Mouse (Mus musculus) liver, embryonic 11.5 days (tissue): Measurements from ENCODE around the gene Apobec3. TPM values are rescaled to one million over a fixed set of nuclear protein-coding genes. Genes with fewer than 3 reads are reported as not detected.
A peak's percentile ranks its signal among the peaks of the same experiment; 100 is the strongest.

Experiments used
- ATAC-seq: fragments of 200-750 bp; cut with Nextera tagmentation; replicated peaks from 2 replicates; pipeline ENCODE4 v1.8.0; 2017; ENCODE audit warnings: moderate number of reproducible peaks, mild to moderate bottlenecking, moderate TSS enrichment, moderate library complexity; ENCODE audit not compliant: low FRiP score
- DNase-seq: peaks from one replicate; pipeline ENCODE4 v3.0.0-alpha.2; 2017; ENCODE audit warnings: low spot score
- H3K27ac ChIP-seq: fragments of 300-500 bp; sonication (generic); 2 replicates; pipeline ENCODE4 v1.5.1; 2014; ENCODE audit warnings: mild to moderate bottlenecking, low read depth, low read length, control low read depth
- H3K27me3 ChIP-seq: fragments of 300-500 bp; sonication (generic); replicated peaks from 2 replicates; pipeline ENCODE4 v1.6.1; 2014; ENCODE audit warnings: low read length, mixed read lengths; ENCODE audit not compliant: control insufficient read depth, insufficient read depth
- H3K36me3 ChIP-seq: fragments of 300-500 bp; sonication (generic); 2 replicates; pipeline ENCODE4 v1.6.1; 2014; ENCODE audit warnings: mild to moderate bottlenecking, low read length, moderate library complexity, mixed read lengths; ENCODE audit not compliant: control insufficient read depth, insufficient read depth
- H3K4me1 ChIP-seq: fragments of 300-500 bp; sonication (generic); replicated peaks from 2 replicates; pipeline ENCODE4 v1.6.1; 2014; ENCODE audit warnings: low read length, mixed read lengths; ENCODE audit not compliant: control insufficient read depth, insufficient read depth
- H3K4me2 ChIP-seq: fragments of 300-500 bp; sonication (generic); 2 replicates; pipeline ENCODE4 v1.6.1; 2014; ENCODE audit warnings: mild to moderate bottlenecking, control low read depth, moderate library complexity
- H3K4me3 ChIP-seq: fragments of 300-500 bp; sonication (generic); 2 replicates; pipeline ENCODE4 v1.5.1; 2014; ENCODE audit warnings: low read depth, low read length, control low read depth
- H3K9ac ChIP-seq: fragments of 300-500 bp; sonication (generic); 2 replicates; pipeline ENCODE4 v1.6.1; 2014; ENCODE audit warnings: low read depth, low read length, control low read depth
- H3K9me3 ChIP-seq: fragments of 300-500 bp; sonication (generic); 2 replicates; pipeline ENCODE4 v1.6.1; 2016; ENCODE audit warnings: low read length, inconsistent platforms, mixed read lengths; ENCODE audit not compliant: control insufficient read depth
- WGBS: fragments of 180-500 bp; shearing (Covaris S2); extraction: QIAGEN DNeasy Blood & Tissue Kit; methylation state at CpG from one replicate; pipeline ENCODE4 v1.1.7; 2014; 5-methylcytosine and 5-hydroxymethylcytosine counted together
- polyA plus RNA-seq: library from polyadenylated mRNA; unstranded; fragments of >200 nt; fragmentation: Nextera tagmentation; extraction: Ambion mirVana; gene quantifications from 2 replicates; pipeline ENCODE4 v1.2.1, GENCODE M21; 2014

Apobec3 gene
- polyA plus RNA-seq, 1 experiment from 2014 or later, result 72.8 TPM

DNA sequence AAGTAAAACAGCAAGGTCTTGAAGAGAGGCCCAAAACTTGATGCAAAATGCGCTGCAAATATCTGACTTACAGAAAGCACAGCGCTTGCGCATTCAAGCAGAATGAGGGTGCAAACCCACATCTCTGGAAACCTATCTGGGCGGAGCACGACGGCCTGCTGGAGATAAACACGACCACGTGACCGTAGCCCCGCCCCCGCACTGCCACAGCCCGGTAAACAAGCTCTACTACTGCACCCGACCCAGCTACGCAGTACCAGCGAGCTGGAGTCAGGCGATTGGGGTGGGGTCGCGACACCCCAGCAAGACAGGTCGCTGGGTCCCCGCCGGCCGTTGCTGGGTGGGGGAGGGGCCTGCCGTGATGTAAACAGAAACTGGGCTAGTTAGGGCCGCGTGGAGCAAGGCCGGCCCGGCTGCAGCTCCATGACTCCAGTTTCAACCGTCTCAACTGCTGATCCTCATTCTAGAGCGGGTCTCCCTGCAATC lies 36.2 kb downstream of the Apobec3 start:
- Histone ChIP-seq H3K9me3 (no peaks in the 10 kb centered on the region), H3K27ac (peak overlapping the region; percentile 89), H3K36me3 (no peaks in the 10 kb centered on the region), H3K4me3 (peak overlapping the region; percentile 56), H3K27me3 (peaks cover 10% of the 10 kb centered on the region), H3K4me2 (peak overlapping the region; percentile 69), H3K9ac (peak overlapping the region; percentile 73), H3K4me1 (peaks cover 15% of the 10 kb centered on the region)
- ATAC-seq (peak; percentile 92), DNase-seq (peak; percentile 94)
- WGBS, result under 1% methylated on average over 29 of the region's 29 CpGs

DNA sequence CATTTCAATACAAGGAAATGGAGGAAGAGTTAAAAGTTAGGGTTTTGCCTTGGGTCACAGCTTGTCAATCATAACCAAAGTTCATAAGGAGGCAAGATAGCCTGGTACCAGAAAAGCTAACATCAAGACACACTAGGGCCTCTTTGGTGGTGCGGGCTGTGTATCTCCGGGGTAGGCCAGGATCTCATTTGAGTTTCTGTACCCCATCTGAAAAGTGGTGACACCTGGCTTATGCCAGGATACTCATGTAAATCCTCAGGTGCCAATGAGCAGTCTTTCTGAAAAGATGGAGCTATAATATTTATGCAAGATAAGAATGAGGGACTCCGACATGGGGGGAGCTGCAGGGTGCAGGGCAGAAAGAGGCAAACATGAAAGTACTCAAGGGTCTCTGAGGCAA lies 36.9 kb downstream of the Apobec3 start:
- Histone ChIP-seq H3K9me3 (no peaks in the 10 kb centered on the region), H3K27me3 (peaks cover 17% of the 10 kb centered on the region), H3K4me3 (peak overlapping the region; percentile 56), H3K4me2 (peak overlapping the region; percentile 69), H3K9ac (peak overlapping the region; percentile 73), H3K36me3 (no peaks in the 10 kb centered on the region), H3K27ac (peak overlapping the region; percentile 89), H3K4me1 (peaks cover 15% of the 10 kb centered on the region)
- 86% methylated on average over 3 of the region's 3 CpGs for WGBS
- no peak for DNase-seq
- no peak for ATAC-seq

DNA sequence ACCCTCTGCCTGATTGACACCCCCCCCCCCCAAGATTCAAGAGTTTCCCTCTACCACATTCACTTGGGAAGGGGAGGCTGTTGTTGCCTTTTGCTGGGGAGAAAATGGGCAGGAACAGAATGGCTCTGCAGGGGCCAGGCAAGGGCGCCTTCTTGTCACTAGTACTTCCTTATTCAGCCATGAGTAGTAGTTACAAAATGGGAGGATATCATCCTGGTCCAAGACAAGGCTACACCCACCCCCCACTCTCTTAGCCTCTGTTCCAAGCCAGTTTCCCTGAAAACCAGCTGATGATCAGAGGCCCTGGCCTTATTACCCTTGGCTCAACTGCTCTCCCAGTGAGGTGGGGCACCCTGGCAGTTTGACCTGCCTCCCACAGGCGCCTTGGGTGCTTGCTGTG lies 37.3 kb downstream of the Apobec3 start:
- Histone ChIP-seq H3K4me1 (peaks cover 18% of the 10 kb centered on the region), H3K4me3 (no peak overlapping the region), H3K27ac (peak overlapping the region; percentile 89), H3K9ac (peak overlapping the region; percentile 73; the same call in 1 of the 2 replicates), H3K9me3 (no peaks in the 10 kb centered on the region), H3K27me3 (peaks cover 21% of the 10 kb centered on the region), H3K36me3 (no peaks in the 10 kb centered on the region), H3K4me2 (peak overlapping the region; percentile 69; the same call in 1 of the 2 replicates)
- WGBS, result 72% methylated on average over 2 of the region's 2 CpGs
- no peak for DNase-seq
- no peak for ATAC-seq

DNA sequence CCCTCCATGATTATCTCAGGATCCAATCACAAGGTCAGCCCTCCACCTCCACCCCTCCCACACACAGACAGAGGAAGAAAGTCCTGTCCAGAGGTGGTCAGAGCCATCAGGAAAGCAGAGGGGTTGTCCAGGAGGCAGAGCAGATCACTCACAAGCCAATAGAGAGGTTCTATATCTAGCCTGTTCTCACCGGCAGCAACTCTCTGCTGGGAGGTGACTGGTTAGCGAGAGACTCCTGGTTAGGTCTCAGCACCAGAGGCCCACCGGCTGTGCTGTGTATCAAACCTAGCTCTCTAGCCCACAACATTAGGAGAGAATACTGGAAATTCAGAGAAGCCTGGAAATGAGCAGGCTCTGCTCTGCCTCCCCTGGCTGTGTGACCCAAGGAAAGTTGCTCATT lies 38.3 kb downstream of the Apobec3 start:
- peaks cover 19% of the 10 kb centered on the region for H3K4me1 ChIP-seq
- H3K4me2 ChIP-seq, result no peak overlapping the region
- H3K36me3 ChIP-seq, result no peaks in the 10 kb centered on the region
- H3K27ac ChIP-seq, result no peak overlapping the region
- DNase-seq, result no peak
- no peaks in the 10 kb centered on the region for H3K9me3 ChIP-seq
- peaks cover 31% of the 10 kb centered on the region for H3K27me3 ChIP-seq
- WGBS, result 85% methylated on average over 3 of the region's 3 CpGs
- no peak overlapping the region for H3K9ac ChIP-seq
- H3K4me3 ChIP-seq, result no peak overlapping the region
- ATAC-seq, result no peak

DNA sequence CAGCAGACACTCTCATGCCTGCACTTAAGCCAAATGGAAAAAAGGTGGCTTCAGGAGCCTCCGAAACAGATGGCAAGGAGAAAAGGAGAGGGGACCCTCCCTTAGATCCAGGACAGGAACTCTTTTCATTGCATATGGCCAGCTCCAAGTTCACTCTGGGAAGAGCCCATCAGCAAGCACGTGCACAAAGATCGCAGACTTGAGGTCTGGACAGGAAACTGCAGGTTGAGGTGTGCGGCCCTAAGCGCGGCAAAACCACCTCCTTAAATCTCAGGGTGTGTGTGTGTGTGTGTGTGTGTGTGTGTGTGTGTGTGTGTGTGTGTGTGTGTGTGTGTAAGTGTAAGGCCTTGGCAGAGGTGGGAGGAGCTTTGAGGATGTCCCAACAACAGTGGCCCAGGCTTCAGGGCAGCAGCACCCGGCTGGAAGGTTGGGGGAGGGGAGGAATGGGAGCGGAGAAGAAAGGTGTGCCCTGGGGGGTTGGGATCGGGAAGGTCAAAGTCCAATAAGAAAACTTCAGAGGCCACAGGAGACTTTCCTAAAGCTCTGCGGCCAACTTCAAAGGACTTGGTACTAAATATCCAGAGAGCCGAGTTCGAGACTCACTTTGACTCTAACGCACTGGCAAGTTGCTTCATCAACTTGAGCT lies 40.2 kb downstream of the Apobec3 start:
- H3K4me3 ChIP-seq, result peak overlapping the region; percentile 71
- peaks cover 37% of the 10 kb centered on the region for H3K27me3 ChIP-seq
- peak overlapping the region; percentile 67; the same call in 1 of the 2 replicates for H3K9ac ChIP-seq
- no peak overlapping the region for H3K27ac ChIP-seq
- ATAC-seq (no peak), DNase-seq (no peak)
- WGBS, result 23% methylated on average over 13 of the region's 13 CpGs
- H3K4me1 ChIP-seq, result peaks cover 19% of the 10 kb centered on the region
- peak overlapping the region; percentile 94 for H3K4me2 ChIP-seq
- H3K36me3 ChIP-seq, result no peaks in the 10 kb centered on the region
- no peaks in the 10 kb centered on the region for H3K9me3 ChIP-seq

DNA sequence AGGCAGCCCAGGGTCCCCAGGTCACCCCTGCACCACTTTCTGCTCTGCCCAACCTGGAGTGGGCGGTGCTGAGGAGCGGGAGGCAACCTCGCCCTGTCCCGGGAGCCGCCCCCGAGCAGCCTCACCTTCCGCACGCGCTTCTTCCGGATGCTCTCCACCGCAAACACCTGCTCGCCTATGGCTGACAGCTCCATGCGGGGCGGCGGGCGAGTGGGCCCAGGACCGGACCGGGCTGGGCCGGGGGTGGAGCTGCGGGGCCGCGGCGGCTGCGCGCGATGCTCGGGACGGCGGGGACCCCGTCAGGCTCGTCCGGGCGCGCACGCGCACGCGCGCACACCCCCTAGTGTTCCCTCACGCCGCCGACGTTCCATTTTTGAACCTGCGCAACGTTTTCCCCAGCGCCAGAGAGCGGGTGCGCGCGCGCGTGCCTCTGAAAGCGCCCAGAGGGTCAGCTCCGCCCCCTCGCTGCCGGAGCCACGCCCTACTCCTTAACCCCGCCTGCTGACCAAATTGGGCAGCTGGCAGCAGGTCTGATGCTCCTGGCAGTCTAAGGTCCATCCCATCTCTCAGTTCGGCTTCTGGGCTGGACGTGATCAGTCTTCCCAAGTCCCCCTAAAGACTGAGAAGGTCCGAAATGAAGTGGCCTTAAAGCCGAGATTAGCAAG lies 41.0 kb downstream of the Apobec3 start:
- H3K27me3 ChIP-seq, result peaks cover 37% of the 10 kb centered on the region
- ATAC-seq (peak; percentile 58), DNase-seq (peak; percentile 83)
- H3K4me3 ChIP-seq, result peak overlapping the region; percentile 71
- H3K4me2 ChIP-seq, result peak overlapping the region; percentile 94
- no peaks in the 10 kb centered on the region for H3K36me3 ChIP-seq
- H3K4me1 ChIP-seq, result peaks cover 12% of the 10 kb centered on the region
- no peak overlapping the region for H3K27ac ChIP-seq
- peak overlapping the region; percentile 67 for H3K9ac ChIP-seq
- H3K9me3 ChIP-seq, result no peaks in the 10 kb centered on the region
- WGBS, result under 1% methylated on average over 62 of the region's 62 CpGs

GRCm38 (mm10) chr15:79933052-79933669 lies 41.7 kb downstream of the Apobec3 start:
- Histone ChIP-seq H3K9me3 (no peaks in the 10 kb centered on the region), H3K27me3 (peaks cover 37% of the 10 kb centered on the region), H3K4me3 (peak overlapping the region; percentile 71), H3K36me3 (no peaks in the 10 kb centered on the region), H3K27ac (no peak overlapping the region), H3K9ac (no peak overlapping the region), H3K4me1 (peaks cover 8% of the 10 kb centered on the region; the same call in 1 of the 2 replicates), H3K4me2 (peak overlapping the region; percentile 94)
- DNase-seq, result no peak
- no peak for ATAC-seq
- 7% methylated on average over 22 of the region's 22 CpGs for WGBS

GRCm38 (mm10) chr15:79933670-79934514 lies 42.4 kb downstream of the Apobec3 start:
- peak overlapping the region; percentile 41 for H3K4me2 ChIP-seq
- no peak overlapping the region for H3K9ac ChIP-seq
- peaks cover 4% of the 10 kb centered on the region; the same call in 1 of the 2 replicates for H3K4me1 ChIP-seq
- no peak for ATAC-seq
- H3K4me3 ChIP-seq, result peak overlapping the region; percentile 8; the same call in 1 of the 2 replicates
- peaks cover 37% of the 10 kb centered on the region for H3K27me3 ChIP-seq
- DNase-seq, result no peak
- no peak overlapping the region for H3K27ac ChIP-seq
- H3K36me3 ChIP-seq, result no peaks in the 10 kb centered on the region
- 3% methylated on average over 22 of the region's 22 CpGs for WGBS
- H3K9me3 ChIP-seq, result no peaks in the 10 kb centered on the region
